Comparison of ENCODE assay signal across 17 mouse cellular contexts in genomic region chr8:70708281-70708680, GRCm38 (mm10). TPM values are rescaled to one million over a fixed set of nuclear protein-coding genes. Genes with fewer than 3 reads are reported as not detected.
"Had no signal": no experiment of that assay in that cellular context is flagged by ENCODE, and none has a peak within 500 bp of the region (broad histone marks: within the 10 kb centered on the region; RNA-seq: fewer than 3 reads in every experiment).

No protein-coding gene starts in this region.

- H3K27me3 ChIP-seq: midbrain, embryonic 13.5 days; neural tube, embryonic 12.5 days had no signal

- H3K27ac ChIP-seq: left cerebral cortex, adult 2 months; limb, embryonic 10.5 days; liver, embryonic 15.5 days; midbrain, embryonic 13.5 days; neural tube, embryonic 12.5 days had no signal

- H3K4me3 ChIP-seq: left cerebral cortex, adult 2 months; limb, embryonic 10.5 days; liver, embryonic 15.5 days; midbrain, embryonic 13.5 days; myocyte; neural tube, embryonic 12.5 days had no signal

- H3K4me1 ChIP-seq: liver, embryonic 15.5 days had no signal

- H3K9ac ChIP-seq: liver, embryonic 15.5 days; midbrain, embryonic 13.5 days; neural tube, embryonic 12.5 days had no signal

- DNase-seq: kidney, postnatal 25 days; lung, adult 2 months; lung, postnatal 36 days; thymus, postnatal 36 days had no signal

- H3K36me3 ChIP-seq: liver, embryonic 15.5 days had no signal

- ATAC-seq: lung, postnatal 0 days; midbrain, embryonic 13.5 days had no signal

- H3K9me3 ChIP-seq: limb, embryonic 10.5 days; liver, embryonic 15.5 days; midbrain, embryonic 13.5 days; neural tube, embryonic 12.5 days had no signal

- H3K4me2 ChIP-seq: liver, embryonic 11.5 days; liver, embryonic 15.5 days; midbrain, embryonic 13.5 days; neural tube, embryonic 12.5 days had no signal

RNA-seq across cellular contexts. Expression of gene Iqcn, which starts 5.0 kb away (rescaled TPM):
- total RNA-seq: megakaryocyte progenitor cell, adult 5-6 weeks had no signal
- polyA plus RNA-seq: limb, embryonic 10.5 days; liver, embryonic 11.5 days; lung, adult 2 months had no signal

RNA-seq across cellular contexts. Expression of gene Gm3336, which starts 10.1 kb away (rescaled TPM):
- total RNA-seq: layer of hippocampus, postnatal 25 days; left cerebral cortex, adult 2 months; left cerebral cortex, postnatal 14 days; neutrophil, adult 5-6 weeks had no signal
- polyA plus RNA-seq: limb, embryonic 10.5 days; limb, embryonic 14.5 days; midbrain, embryonic 13.5 days; neural tube, embryonic 12.5 days had no signal
